Mouse (Mus musculus) cerebellum, postnatal 10 days (tissue): Measurements from ENCODE around the gene Srsf9.
"Not testable (repeated sequence)": the region's sequence is repeated elsewhere in the genome, so short reads cannot be mapped to it uniquely, and the experiment has no call there.

Source experiments
- DNase-seq, 2 experiments: peaks; one replicate each; pipeline ENCODE4 v3.0.0; 2021; ENCODE audit warnings: mixed read lengths in 2 of 2

Gene Srsf9

DNA sequence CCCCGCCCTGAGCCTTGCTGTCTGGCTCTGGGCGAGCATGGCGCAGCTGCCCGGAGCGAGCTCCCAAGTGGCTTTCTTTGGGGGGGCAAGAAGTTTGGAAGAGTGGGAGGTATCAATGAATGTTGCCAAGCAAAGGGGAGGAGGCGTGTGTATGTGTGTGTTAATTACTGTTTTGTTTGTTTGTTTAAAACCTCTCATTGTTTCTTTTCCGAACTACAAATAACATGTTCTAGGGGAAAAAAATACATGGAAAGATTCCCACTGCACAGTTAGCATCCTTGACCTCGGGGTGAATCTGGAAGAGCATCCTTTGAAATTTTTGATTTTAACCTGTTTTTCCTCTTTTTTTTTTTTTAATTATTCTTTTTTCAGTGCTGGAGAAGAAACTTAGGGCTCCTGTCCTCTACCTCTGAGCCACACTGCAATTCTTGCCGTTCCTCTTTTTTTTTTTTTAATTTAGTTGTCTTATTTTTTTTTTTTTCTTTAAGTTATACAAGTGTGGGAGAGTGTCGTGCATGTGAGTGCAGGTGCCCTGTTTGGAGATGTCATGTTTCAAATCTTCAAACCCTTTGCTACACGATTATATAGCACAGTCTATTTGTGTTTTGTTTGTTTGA is 47.3 kb downstream of the Srsf9 start:
- no peak for DNase-seq

DNA sequence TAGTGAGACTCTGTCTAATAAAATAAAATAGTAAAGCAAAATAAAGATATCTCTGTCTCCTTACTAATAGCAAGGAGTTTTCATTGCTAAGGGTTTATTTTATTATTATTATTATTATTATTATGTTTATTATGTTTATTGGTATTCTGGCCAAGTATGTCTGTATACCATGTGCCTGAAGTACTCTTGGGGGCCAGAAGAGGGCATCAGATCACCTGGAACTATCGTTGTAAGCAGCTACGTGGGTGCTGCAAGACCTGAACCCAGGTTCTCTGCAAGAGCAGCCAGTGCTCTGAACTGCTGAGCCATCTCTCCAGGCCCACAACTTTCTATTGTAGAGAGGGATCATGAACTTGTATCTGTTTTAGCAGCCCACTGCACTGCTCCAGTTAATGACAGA is 48.5 kb downstream of the Srsf9 start:
- DNase-seq, result peak in 1 of 2 experiments; percentile 19

DNA sequence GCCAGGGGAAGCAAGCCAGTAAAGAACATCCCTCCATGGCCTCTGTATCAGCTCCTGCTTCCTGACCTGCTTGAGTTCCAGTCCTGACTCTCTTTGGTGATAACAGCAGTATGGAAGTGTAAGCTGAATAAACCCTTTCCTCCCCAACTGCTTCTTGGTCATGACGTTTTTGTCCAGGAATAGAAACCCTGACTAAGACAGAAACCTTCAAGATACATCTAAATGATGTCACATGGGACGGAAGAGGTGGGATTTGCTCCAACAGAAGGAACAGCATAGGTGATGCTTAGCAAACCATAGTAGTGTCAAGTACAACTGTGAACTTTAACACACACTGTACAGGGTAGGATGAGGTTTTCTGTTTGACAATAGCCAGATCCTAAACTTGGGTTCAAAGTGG is 51.9 kb downstream of the Srsf9 start:
- not testable (repeated sequence) for DNase-seq
